Mouse (Mus musculus) layer of hippocampus, adult 2 months (tissue): ENCODE data around the gene Arhgap5. TPM values are rescaled to one million over a fixed set of nuclear protein-coding genes. Genes with fewer than 3 reads are reported as not detected.

Experiments used
- DNase-seq, 2 experiments: peaks; one replicate each; pipeline ENCODE4 v3.0.0; 2022; ENCODE audit warnings: low spot score in 2 of 2
- H3K27ac ChIP-seq: fragments of 200-600 bp; 2 replicates; pipeline ENCODE4 v1.8.1; 2022
- H3K4me3 ChIP-seq: fragments of 200-600 bp; 2 replicates; pipeline ENCODE4 v1.8.1; 2022; ENCODE audit warnings: mild to moderate bottlenecking
- CTCF ChIP-seq: fragments of 200-600 bp; conservative IDR thresholded peaks from 2 replicates; pipeline ENCODE4 v1.8.1; 2022; ENCODE audit warnings: antibody characterized with exemption, mild to moderate bottlenecking, moderate library complexity
- long read RNA-seq, 2 experiments: library from polyadenylated mRNA; stranded (forward); transcript quantifications; one replicate each; pipeline ENCODE4 v2.0.0; 2021; ENCODE audit warnings: borderline mapping rate in 2 of 2
- total RNA-seq, 2 experiments: library from RNA; stranded (reverse); gene quantifications; 2 replicates each; pipeline ENCODE4 v1.2.3; 2021

Gene Arhgap5
- total RNA-seq = 100 to 1,000 TPM; 127 to 140 TPM
- long read RNA-seq, experiment 1, full-length matches to known transcripts = 3 of 31 reads
- long read RNA-seq, experiment 1, partial matches to known transcripts = 5 of 31 reads
- long read RNA-seq, experiment 1, other reads (novel, unspliced or antisense) = 23 of 31 reads
- long read RNA-seq, experiment 2, full-length matches to known transcripts = 10 of 39 reads
- long read RNA-seq, experiment 2, partial matches to known transcripts = 4 of 39 reads
- long read RNA-seq, experiment 2, other reads (novel, unspliced or antisense) = 25 of 39 reads

DNA sequence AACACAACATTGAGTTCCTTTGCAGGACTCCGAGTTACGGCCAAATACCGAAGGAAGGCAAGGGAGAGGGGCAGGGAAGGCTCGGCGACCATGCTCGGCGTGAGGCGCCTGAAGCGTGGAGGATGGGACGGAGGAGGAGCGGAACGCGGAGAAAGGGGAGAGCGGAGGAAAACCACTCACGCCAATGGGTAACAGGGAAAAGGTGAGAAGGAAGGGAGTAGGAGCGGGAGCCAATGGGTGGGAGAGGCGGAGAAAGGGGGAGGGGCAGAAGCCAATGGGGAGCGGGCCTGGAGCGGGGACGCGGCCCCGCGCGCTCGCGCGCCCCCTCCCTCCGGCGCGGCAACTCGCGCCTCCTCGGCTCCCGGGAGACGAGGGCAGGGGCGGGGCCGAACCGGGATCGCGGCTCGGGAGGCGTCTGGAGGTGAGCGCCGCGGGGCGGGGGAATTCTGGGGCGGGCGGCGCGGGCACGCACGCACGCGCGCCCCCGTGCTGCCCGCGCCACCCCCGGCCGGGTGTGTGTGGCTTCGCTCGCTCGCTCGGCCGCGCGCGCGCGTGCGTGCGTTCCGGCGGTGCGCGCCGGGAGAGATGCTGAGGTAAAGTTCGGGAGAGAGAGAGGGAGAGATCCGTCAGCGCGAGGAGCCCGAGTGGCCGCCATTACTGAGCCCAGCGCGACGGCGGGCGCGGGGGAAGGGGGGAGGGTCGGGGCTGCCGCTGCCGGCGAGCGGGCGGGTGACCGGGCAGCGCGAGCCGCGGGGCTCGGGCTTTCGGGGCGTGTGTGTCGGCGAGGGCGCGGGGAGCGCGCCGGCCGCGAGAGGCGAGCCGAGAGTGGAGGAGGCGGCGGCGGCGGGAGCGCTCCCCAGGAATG lies at the start of gene Arhgap5:
Arhgap5 (plus strand) TSS at position 517 of the 865 bp plus-strand sequence.
- DNase-seq = peak; percentile 95 to 97
- TF ChIP-seq CTCF = no peak
- H3K27ac ChIP-seq = peak within 1 kb of the TSS; percentile 99
- peak within 1 kb of the TSS; percentile 94 for H3K4me3 ChIP-seq

DNA sequence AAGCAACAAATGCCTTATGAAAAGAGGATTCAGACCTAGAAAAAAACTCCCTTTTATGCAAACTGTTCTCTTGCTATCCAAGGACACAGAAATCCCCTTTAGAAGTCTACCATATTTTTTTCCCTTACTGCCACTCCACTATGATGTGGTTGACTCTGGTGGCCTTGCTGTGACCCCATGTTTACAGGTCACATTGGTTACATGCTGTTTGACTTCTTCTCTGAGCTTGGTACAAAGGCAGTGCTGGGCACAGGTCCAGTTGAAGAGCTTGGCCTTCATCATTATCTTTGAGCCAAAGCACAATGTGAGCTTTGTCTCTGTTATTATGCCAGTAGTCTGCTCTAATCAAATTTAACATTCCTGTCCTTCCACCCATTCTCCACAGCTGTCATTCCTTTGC lies 39.2 kb upstream of the Arhgap5 start:
- no peak for TF ChIP-seq CTCF
- H3K27ac ChIP-seq = 0 out of 2 replicates have a peak overlapping the region, but pooled peaks have one; percentile 14
- DNase-seq = no peak
- no peak overlapping the region for H3K4me3 ChIP-seq

DNA sequence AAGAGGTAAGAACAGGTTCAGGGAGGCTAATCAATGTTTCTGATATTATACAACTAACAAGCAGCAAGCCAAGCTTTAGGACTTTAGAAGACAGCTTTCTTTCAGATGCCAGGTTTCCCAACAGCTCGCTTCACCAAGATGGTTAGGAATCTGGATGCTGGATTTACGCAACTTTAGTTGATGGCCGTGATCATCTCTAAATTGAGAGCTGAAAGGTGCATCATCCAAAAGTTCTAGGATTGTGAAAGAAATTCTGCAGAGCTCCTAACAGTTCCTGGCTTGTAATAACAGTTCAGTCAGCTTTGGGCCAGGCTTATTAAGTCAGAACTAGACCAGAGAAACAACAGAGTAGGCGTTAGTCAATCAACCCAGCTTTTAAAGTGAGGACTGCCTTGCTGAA lies 32.2 kb upstream of the Arhgap5 start:
- H3K4me3 ChIP-seq = no peak overlapping the region
- no peak for TF ChIP-seq CTCF
- no peak for DNase-seq
- peak overlapping the region; percentile 90 for H3K27ac ChIP-seq

GRCm38 (mm10) chr12:52473988-52474968 lies 29.5 kb upstream of the Arhgap5 start:
- peak in 1 of 2 experiments; percentile 61 for DNase-seq
- H3K27ac ChIP-seq = peak overlapping the region; percentile 90
- no peak for TF ChIP-seq CTCF
- peak overlapping the region; percentile 20; the same call in 1 of the 2 replicates for H3K4me3 ChIP-seq

GRCm38 (mm10) chr12:52476036-52476435 lies 27.7 kb upstream of the Arhgap5 start:
- no peak for TF ChIP-seq CTCF
- Histone ChIP-seq H3K4me3 (no peak overlapping the region), H3K27ac (peak overlapping the region; percentile 90; the same call in 1 of the 2 replicates)
- no peak for DNase-seq

DNA sequence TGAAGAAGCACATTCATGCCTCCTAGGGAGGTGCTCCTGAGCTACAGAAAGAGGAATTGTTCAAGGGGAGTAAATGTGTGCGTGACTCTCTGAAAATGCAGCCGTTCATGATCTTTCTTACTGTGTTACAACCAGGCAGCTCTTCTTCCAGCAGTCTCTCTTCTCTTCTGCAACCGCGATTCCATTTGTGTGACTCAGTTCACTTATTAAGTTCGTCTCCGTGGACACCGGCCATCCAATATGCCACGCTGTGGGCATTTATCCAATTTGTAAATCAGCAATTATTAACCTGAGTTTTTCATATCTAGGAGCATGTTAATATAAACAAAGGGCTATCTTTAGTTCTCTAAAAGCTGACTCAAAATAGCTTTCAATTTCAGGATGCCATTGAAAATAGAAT lies 25.2 kb upstream of the Arhgap5 start:
- Histone ChIP-seq H3K27ac (0 out of 2 replicates have a peak overlapping the region, but pooled peaks have one; percentile 2), H3K4me3 (no peak overlapping the region)
- no peak for TF ChIP-seq CTCF
- DNase-seq = no peak

- Histone ChIP-seq H3K4me3 (no peak overlapping the region), H3K27ac (no peak overlapping the region)
- no peak for TF ChIP-seq CTCF
- DNase-seq = no peak
Measured at GRCm38 (mm10) chr12:52479323-52479722, 24.4 kb upstream of the Arhgap5 start.

DNA sequence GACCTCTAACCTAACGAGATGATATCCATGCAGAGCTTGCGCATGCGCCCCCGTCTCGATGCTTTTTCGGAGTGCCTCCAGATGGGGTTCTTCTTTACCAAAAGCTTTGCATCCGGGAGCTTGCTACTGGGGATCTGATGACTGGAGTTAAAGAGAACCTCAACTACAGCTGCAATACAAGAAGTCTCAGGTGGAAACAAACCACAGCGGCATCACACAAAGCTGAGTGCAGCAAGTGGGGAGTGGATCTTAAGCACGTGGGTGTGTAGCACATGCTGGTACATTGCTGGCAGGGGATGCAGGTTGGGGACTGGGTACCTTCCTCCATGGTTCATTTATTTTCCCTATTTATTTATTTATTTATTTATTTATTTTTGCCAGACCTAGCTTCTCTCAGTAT lies 22.9 kb upstream of the Arhgap5 start:
- no peak for DNase-seq
- H3K27ac ChIP-seq = no peak overlapping the region
- H3K4me3 ChIP-seq = no peak overlapping the region
- no peak for TF ChIP-seq CTCF

DNA sequence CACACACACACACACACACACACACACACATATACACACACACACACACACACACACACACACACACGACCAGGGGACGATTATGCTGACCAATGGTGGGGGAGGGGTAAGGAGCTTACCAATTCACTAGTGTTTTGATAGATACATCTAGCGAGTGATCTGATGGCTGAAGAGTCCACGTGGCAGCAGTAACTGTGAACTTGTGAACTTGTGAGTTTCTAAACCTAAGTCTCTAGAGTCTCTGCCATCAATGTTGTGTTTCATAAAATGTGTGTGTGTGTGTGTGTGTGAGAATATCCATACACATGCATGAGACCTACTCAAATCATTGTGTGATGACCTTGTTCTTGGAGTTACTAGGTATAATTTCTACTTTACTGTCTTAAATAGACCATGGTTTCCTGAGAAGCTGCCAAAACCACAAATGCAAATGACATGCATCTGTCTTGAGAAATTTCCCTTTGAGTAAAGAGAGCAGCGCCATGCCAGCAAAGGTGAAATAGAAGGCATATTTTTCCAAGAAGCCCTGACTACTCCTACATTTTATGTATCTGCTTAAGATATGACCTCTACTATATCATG lies 21.7 kb upstream of the Arhgap5 start:
- no peak for DNase-seq
- Histone ChIP-seq H3K4me3 (no peak overlapping the region), H3K27ac (no peak overlapping the region)
- TF ChIP-seq CTCF = no peak

DNA sequence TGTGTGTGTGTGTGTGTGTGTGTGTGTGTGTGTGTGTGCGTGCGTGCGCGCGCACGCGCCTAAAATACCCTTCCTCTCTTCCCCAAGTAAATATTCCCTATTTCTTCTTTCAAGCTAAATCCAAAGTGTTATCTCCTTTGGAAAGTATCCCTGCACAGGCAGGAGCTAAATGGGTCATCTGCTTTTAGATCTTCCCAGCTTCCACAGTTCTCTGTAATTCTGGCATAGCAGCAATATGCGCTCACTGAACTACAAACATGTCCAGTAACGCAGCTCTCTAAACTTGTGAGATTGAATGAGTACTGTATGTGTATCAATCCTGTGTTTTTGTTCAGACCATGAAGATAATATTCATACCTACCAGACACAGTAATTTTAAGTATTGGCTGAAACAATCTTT lies 20.6 kb upstream of the Arhgap5 start:
- no peak overlapping the region for H3K27ac ChIP-seq
- no peak for TF ChIP-seq CTCF
- DNase-seq = no peak
- no peak overlapping the region for H3K4me3 ChIP-seq

- no peak for TF ChIP-seq CTCF
- no peak for DNase-seq
- H3K27ac ChIP-seq = no peak overlapping the region
- no peak overlapping the region for H3K4me3 ChIP-seq
Measured at GRCm38 (mm10) chr12:52488266-52488975, 15.4 kb upstream of the Arhgap5 start.
